Mouse (Mus musculus) heart, postnatal 36 days (tissue): Measurements from ENCODE around the gene Il5ra. TPM values are rescaled to one million over a fixed set of nuclear protein-coding genes. Genes with fewer than 3 reads are reported as not detected.
A peak's percentile ranks its signal among the peaks of the same experiment; 100 is the strongest.

Experiments
- DNase-seq, 2 experiments: peaks; one replicate each; pipeline ENCODE4 v3.0.0; 2021 to 2022
- intact Hi-C: fragments of 180-260 bp; cut with DNase I; formaldehyde crosslinking; loops from one replicate; pipeline ENCODE4 v1.15.1; 2025
- total RNA-seq, 2 experiments: library from RNA; stranded (reverse); gene quantifications; 2 replicates each; pipeline ENCODE4 v1.2.3; 2021

The Il5ra gene
- under 1 TPM in 1 of 2 experiments, not detected in 1; 0.14 TPM for total RNA-seq

DNA sequence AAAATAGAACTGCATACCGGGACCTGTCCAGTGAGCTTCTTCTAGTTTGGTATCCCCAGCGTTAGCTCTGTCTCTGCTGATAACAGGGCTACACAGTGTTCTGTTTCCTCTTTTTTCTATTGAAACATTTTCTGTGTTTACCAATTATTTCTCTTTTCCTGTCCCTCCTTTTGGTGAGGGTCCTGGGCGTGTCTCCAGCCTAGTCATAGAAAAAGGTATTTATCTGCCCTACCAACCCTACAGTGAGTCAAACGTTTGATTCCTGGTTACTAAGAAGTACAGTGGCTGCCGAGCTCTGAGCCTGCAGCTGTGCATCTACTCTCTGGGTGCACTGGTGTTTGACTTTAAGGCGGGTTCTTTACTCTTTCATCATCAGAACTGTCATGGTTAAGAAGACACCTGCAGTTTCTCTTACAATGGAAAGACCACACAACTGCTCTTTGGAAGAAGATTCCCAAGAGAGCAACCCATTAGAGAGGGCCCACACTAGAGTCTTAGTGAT is at the start of gene Il5ra:
Il5ra (minus strand) TSS at position 151 of the 502 bp plus-strand sequence.
- no peak for DNase-seq
- intact Hi-C loops, result no loop called here

GRCm38 (mm10) chr6:106794094-106794814 is 45.4 kb upstream of the Il5ra start:
- intact Hi-C loops, result no loop called here

GRCm38 (mm10) chr6:106793621-106794020 is 44.8 kb upstream of the Il5ra start:
- no peak for DNase-seq
- intact Hi-C loops, result no loop called here

More at GRCm38 (mm10) chr6:106794094-106794814, 45.4 kb upstream of the Il5ra start:
- no peak for DNase-seq

GRCm38 (mm10) chr6:106793088-106793487 is 44.3 kb upstream of the Il5ra start:
- no peak for DNase-seq
- intact Hi-C loops, result no loop called here

DNA sequence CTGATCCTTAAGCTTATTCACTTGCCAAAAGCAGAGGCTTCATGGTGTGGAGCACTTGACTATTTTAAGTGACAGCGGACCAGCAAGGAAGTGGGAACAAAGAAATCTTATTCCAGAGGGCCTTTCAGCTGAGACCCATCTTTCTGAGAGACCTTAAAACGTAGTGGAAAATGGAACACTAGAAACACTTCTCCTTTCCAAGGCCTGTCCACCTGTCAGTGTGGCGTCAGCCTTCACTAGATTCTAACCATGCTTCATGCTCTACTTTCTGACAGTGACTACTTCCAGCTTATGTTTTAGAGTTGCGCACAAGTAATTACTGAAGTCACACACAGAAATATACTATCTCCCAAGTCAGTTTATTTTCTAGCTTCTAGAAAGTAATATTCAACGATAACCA is 43.6 kb upstream of the Il5ra start:
- no peak for DNase-seq
- intact Hi-C loops, result no loop called here

DNA sequence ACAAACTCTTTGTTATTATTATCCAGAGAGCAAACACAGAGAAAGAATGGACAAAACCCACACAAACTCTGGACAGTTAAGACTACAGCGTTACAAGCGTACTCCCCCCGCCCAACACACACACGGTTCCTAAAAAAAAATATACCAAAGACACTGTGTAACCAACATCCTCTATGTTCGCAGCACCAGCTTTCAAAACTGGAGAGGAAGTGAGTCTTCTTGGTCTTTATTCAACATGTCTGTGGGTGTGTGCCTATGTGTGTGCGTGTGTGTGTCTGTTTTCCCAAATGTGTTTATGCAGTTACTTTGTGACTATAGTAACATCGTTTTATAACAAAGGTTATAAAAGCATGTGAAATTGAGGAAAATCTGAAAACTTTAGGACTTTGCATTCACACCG is 42.6 kb upstream of the Il5ra start:
- no peak for DNase-seq
- intact Hi-C loops, result no loop called here

GRCm38 (mm10) chr6:106787138-106787537 is 38.3 kb upstream of the Il5ra start:
- intact Hi-C loops, result no loop called here
- DNase-seq, result no peak

DNA sequence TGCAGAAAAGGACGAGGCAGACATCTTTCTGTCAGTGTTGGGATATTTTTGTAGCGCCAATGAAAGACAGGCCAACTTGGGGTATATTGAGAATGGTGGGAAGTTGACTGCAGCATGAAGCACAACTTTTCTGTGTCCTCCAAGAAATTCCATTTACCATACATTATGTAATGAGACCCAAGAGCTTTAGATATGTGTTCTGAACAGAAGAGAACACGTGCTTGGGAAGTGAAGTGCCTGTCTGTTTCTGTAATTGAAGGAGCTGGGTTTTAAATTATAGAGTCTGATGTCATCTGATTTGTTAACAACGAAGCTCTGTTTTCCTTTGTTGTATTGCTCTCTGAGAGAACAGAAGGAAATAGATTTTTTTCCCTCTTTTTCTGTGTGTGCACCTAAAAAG is 21.2 kb upstream of the Il5ra start:
- no peak for DNase-seq
- intact Hi-C loops, result no loop called here

DNA sequence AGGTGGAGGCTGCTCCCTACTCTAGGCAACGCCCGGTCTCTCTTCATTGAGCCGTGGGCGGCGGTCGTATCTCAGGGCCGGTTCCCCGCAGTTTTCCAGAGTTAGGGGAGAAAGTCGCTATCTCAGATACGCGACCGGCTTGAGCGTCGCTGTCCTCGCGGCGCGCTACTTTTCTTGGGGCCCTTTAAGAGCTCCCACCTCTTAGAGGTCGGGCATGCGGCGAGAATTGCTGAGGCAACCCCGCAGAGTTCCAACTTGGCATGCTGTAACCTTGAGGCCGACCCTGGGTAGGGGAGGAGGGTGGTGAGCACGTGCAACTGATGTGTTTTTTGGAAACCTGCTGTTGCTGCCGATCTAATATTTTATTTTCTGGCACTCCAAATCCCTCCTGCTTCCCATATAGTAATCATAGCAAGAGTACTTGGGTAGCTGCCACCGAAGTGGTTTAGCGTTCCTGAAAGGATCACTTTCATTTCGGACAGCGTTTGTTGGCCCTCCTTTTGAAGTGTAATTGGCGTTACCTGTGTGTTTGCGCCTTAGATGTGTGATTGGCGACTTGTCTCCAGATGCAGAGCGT is 20.5 kb upstream of the Il5ra start:
- intact Hi-C loops, result loop anchor here (2.0 kb wide), 1 partner anchor 31 kb away; the partner anchor contains the start of gene Crbn
- DNase-seq, result no peak

- intact Hi-C loops, result loop anchor here (2.0 kb wide), 1 partner anchor 32 kb away; the partner anchor contains the start of gene Crbn
- DNase-seq, result peak; percentile 96 to 98
Measured at GRCm38 (mm10) chr6:106768640-106769289, 19.9 kb upstream of the Il5ra start, which contains the start of gene Trnt1. Gene Trnt1, plus strand, starts transcription at chr6:106769120.

DNA sequence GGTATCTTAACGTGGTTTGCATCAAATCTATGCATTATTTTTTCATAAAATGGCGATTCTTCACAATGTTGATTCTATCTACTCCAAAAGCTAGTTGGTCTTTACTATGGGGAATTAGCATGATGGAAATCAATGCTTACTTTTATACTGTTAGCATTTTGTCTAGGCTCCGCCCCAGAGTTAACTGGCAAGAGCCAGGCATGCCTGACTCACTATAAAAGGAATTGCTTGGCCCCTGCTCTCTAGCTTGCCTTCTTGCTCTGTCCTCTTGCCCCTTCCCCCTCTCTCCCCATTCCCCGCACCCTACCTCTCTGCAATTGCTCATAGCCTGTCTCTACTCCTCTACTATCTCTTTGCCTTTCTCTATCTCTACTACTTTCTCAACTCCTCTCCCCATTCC is 17.9 kb upstream of the Il5ra start:
- intact Hi-C loops, result no loop called here
- DNase-seq, result no peak

- intact Hi-C loops, result no loop called here
- no peak for DNase-seq
Measured at GRCm38 (mm10) chr6:106765892-106766291, 17.1 kb upstream of the Il5ra start.

- intact Hi-C loops, result no loop called here
- no peak for DNase-seq
Measured at GRCm38 (mm10) chr6:106761486-106761885, 12.6 kb upstream of the Il5ra start.

DNA sequence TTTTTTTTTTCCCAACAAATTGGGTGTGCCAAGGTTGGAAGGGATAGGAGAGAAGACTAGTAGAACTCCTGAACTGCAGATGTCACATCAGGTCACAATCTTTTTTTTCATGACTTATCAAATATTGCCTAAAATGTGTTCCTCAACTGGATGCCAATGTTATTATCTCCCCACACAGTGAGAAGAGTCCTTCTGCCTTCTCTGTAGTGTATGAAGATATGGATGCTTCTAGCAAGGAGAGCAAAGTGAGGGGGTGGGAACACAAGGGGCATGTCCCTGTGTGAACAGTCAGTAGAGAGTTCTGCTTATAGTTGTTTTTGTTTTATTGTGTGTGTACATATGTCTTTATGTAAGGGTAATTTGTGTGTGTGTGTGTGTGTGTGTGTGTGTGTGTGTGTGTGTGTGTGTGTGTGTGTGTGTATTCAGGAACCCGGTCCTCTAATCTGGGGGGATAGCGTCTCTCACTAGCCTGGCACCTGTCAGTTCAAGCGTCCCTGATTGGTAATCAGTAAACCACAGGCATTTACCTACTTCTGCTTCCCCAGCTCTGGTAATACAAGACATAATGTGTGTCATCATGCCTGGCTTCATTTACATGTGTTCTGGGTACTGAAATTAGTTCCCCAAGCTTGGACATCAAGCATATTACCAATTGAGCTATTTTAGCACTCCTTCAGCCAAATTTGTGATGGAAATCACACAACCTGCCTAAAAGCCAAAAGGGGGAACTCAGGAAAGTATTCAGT is 11.8 kb upstream of the Il5ra start:
- DNase-seq, result no peak
- intact Hi-C loops, result no loop called here

GRCm38 (mm10) chr6:106758299-106758698 is 9.5 kb upstream of the Il5ra start:
- intact Hi-C loops, result no loop called here
- no peak for DNase-seq

DNA sequence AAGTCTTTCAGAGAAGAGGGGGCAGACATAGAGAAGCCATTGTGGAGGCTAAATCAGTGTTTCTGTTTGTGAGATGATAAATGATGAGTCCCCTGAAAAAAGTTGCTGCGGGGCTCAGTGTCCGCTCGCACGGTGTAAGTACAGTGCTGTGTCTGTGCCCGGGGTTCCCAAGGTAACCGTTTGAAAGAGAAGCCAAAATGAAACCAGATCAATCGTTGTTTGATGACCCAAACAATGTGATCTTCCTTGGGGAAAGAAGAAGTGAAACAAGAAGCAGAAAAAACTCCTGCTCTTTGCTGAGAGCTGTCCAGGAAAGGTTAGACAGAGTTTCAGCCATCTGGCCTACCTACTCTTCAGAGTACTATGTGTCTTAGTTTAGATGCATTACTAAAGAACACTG is 1.5 kb upstream of the Il5ra start:
- intact Hi-C loops, result no loop called here
- DNase-seq, result no peak

DNA sequence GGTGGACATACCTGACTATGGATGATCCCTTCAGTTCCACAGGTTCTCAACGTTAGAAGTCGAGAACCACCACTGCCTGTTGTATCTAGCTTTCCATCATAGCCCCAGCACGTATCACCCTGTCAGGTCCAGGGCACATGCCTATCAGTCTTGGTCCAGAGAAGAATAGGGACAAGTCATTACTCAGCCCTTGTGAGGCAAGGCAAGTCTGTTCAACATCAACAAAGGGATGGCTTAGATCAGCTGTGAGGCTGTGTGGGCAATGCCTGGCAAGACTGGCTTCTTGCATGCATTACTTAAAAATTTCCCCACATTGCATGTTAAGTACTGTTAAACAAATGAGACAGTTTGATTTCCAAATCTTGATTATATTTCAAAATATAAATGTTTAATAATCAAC is 1.0 kb downstream of the Il5ra start:
- DNase-seq, result no peak
- intact Hi-C loops, result no loop called here

DNA sequence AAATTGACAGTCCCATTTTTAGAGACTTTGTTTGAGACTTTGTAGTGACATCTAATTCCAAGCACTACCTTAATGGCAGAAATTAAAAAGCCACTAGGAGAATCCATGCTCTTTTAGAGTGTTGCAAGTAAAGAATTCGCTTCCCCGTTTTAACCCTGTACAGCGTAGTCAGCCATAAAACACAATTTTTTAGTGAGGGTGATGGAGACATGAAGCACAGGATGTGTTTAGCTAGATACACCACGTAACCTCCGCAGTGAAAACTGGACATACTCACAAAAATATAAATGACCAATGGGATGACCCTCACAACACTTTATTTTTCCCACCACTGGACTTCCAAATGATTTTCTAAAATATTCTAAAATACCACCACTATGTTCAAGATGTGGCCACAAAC is 1.6 kb downstream of the Il5ra start:
- intact Hi-C loops, result no loop called here
- DNase-seq, result no peak

DNA sequence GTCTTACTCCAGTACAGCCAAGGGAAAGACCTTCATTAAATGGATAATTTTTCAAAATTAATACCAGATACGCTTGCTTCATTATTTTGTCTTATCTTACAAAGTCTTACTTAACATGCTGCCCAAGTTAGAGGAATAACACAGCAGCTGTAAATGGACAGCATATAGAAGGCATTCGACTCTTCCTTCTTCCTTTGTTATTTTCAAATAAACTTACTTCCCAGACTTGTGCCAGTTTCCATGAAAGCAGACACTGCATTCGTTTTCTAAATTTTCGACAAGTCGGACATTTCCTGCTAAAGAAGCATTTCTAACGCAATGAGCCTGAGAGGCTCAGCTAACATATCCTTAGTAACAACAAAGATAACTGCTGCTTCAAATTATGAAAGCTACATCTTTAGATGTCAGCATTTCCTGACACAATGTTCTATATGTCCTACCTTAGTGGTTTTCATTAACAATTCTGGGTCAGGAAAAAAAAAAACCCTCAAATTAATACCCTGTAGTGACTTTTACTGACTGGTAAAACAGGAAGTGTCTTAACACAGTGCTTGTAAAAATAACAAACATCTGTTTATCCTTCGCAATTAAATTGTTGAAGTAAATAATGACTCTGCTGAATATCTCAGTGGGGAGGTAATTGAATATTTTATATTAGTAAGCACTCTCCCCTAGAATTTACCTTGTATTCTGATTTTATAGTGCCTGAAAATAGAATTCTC is 3.0 kb downstream of the Il5ra start:
- DNase-seq, result no peak
- intact Hi-C loops, result no loop called here

DNA sequence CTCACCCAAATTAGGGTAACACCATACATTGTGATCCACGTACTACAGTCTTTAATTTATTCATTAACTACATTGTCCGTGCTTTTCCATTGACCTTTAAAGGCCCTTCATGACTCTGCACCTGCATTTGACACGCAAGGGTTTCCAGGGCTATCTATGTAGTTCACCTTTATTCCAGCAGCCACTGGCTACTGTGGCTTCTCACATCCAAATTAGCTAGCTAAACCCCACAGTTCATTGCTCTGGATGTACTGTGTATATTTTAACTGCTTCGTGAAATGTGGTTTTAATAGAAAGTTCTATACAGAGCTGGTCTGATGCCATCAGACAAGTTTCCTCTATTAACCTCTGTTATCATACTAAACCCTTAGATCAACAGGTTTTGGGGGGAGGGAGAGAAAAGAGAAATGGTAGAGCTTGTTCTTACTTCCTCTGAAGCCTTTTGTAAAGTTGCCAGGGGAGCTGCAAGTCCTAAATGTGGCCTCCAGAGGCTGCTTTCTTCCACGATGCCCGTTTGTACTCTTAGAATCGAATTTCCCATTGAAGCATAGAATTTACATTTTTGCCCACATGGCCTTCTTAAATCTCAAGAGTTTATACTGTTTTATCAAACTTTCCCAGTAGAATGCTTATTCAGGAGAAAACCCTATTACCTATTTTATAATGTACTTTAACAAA is 5.1 kb downstream of the Il5ra start:
- intact Hi-C loops, result no loop called here
- no peak for DNase-seq
